Mouse (Mus musculus): Measurements from ENCODE around the gene Hist1h2aa.

- TF ChIP-seq CTCF (IDR thresholded peaks at IDR 0.05; ENCODE audit: control insufficient read depth, insufficient read depth, low read length) (no peak), POLR2A (IDR thresholded peaks at IDR 0.05; ENCODE audit: borderline replicate concordance, control insufficient read depth, low read depth, low read length) (no peak)
These were observed 45.2 kb upstream of the Hist1h2aa start for GRCm38 (mm10) chr13:23889011-23889605.

All from bone marrow, adult 2 months (tissue).